Mouse (Mus musculus) spleen, postnatal 4 days (tissue): ENCODE data around the gene Rbfox3.

ENCODE experiments used
- DNase-seq, 2 experiments: peaks; one replicate each; pipeline ENCODE4 v3.0.0; 2022; ENCODE audit warnings: low spot score in 2 of 2

Gene Rbfox3

DNA sequence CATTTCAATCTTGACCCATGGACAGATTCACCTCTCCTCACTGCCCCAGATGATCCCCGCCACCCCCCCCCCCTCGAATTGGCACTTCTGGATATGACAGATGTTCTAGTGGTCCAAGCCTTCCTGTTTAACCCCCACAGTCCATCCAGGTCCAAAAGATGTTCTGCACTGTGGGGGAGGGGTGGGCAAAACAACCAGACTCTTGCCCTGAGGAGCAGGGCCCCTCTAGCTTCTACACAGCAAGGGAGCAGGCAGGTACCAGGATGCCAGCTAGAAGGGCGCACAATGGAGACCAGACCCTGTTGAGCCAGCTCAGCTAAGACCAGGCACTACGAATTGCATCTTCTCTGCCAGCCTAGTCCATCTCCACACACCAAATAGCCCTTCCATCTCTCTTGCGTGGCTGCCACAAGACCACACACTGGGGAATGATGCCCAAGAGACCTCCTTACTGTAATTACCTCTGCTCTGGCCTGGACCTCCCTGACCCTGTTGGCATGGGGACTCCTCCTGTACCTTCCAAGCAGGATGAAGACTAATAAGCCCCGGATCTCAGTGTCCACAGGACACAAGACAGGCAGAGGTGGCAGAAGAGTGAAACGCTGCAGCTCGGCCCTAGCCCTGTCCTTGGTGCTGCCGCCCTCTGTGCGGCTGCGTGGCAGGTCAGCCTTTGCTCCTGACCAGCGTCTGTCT is 5.1 kb downstream of the Rbfox3 start:
- no peak for DNase-seq

GRCm38 (mm10) chr11:118905656-118906055 is 5.7 kb downstream of the Rbfox3 start:
- no peak for DNase-seq

GRCm38 (mm10) chr11:118904253-118904652 is 7.1 kb downstream of the Rbfox3 start:
- DNase-seq: no peak

DNA sequence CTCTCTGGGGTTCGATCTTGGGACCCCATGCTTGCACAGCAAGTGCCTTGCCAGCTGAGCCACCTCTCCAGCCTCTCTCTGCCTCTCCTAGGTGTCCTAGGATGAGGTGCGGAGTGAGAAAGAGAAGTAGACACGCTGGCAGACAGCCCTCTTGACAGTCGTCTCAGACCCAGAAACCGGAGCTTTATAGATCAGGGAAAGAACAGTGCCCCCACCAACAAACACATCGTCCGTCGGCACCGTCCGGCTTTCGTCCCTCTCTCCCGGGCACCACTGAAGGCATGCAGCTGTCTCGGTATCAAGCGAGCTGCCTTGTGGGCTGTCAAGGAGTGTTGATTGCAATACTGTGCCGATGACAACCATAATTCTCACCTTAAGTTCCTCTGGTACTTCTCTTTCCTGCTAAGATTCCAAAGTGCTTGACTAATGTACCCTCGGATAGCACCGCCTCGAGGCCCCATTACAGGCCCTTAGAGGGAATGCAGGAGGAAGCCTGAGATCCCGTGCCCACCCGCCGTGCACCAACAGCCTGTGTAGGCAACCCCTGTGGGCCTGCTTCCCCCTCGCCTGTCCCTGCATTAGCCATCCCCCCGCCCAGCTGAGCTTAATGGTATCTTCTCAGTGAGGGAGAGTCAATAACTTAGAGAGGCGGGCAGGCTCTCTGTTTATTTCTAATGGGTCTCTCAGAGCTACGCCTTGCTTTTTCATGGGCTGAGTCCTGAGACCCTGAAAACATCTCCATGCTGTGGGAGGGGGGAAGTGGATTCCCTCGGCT is 11.4 kb downstream of the Rbfox3 start:
- no peak for DNase-seq

GRCm38 (mm10) chr11:118898643-118899042 is 12.8 kb downstream of the Rbfox3 start:
- no peak for DNase-seq

DNA sequence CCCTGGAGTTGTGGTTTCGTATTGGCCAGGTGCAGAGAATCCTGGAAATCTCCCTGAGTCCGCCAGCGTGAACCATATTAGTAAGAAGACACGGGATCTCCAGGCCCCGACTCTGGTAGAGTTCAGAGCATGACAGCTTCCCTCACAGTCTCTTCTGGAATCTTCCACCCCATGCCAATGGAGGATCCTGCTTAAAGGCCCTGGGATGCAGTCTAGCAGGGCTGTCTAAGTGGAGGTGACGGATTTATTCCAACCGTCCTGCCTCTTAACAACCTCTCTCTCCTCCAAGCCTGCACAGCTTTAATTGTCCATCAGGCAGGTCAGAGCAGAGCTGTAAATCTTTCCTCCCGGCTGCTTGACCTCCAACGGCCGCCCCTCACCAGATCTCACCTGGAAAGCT is 13.2 kb downstream of the Rbfox3 start:
- DNase-seq: no peak

DNA sequence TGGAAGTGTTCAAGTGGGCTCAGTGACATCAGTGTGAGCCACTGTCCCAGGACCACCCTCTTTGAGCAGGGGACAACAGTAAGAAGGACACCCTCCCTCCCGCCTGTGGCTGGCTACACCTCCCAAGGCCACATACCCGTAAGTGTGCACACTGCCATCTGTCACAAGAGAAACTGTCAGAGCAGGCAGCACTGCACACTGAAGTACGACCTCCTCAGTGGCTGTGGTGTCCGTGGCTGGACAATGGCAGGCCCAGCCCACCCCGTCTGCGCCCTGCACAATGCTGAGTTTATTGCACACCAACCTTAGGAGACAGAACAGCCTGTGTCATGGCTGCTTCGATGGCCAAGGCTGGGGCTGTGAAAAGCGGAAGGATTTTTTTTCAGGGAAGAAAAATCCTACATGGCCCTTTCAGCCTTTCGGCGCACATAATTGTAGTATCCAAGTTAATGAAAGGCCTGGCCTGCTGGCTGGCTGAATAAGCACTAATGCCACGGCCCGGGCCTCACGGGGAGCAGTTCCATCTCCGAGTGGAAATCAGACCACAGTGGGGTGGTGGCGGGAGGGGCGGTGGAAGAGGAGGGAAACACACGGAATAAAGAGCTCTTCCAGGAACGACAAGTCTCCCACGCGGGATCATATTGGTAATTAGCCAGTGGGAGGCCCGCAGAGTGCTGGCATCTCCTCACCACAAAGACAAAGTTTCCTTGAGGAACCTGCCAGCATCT is 14.1 kb downstream of the Rbfox3 start:
- DNase-seq: no peak

GRCm38 (mm10) chr11:118896032-118896675 is 15.2 kb downstream of the Rbfox3 start:
- no peak for DNase-seq

- no peak for DNase-seq
These were observed 16.6 kb downstream of the Rbfox3 start for GRCm38 (mm10) chr11:118894835-118895234.

DNA sequence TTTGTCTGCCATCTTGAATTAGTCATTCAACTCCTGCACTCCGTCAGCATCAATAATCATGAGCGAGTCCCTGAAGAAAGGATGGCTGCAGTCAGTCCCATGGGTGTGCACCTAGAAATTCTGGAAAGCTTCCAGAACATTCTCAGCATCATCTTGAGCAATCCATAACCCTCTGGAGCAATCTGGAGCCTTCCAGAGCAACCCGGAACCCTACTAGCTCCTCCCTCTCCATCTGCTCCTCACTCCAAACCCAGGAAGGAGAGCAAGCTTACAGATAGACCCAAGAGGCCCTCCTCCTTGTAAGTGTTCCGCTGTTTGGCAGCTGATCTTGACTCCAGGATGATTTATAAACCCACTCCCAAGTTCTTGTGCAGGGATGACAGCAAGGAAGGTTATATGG is 17.2 kb downstream of the Rbfox3 start:
- no peak for DNase-seq

GRCm38 (mm10) chr11:118892876-118893275 is 18.5 kb downstream of the Rbfox3 start:
- no peak for DNase-seq

GRCm38 (mm10) chr11:118891516-118891915 is 19.9 kb downstream of the Rbfox3 start:
- DNase-seq: no peak

DNA sequence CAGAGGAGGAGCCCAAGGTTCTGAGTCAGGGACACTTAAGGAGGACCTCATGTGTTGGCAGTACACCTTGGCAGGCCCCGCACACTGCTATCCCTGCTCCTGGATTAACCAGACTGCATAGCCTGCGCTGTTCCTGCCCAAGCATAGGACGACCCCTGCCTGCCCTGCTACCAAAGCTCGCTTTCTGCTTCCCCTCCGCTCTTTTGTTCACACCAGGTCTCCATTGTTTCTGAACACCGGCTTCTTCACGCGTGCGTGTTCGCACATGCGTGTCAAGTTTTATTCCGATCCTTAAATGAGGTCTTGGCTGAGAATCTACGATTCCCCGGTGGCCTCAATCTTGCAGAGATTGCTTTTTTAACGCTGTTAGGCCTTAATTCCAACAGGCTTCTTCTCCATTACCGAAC is 20.4 kb downstream of the Rbfox3 start:
- no peak for DNase-seq

GRCm38 (mm10) chr11:118890474-118890873 is 20.9 kb downstream of the Rbfox3 start:
- no peak for DNase-seq

- no peak for DNase-seq
These were observed 21.9 kb downstream of the Rbfox3 start for GRCm38 (mm10) chr11:118889500-118889899.

DNA sequence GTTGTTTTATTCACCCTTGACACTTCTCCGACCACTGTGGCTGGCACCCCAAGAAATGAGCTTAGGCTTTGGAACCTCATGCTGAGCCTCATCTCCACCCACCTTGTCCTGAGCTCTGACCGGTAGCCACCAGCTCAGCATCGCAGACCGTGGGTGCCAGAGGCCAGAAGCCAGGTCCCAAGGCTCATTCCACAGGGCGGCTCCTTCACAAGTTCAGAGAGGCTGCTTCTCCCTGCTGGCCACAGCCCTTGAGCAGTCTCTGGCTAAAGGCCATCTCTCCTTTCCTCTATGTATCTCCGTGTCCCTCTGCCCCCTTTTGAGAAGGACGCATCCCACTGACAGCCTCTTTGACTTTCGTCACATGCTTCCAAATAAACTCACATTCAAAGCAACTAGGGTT is 23.0 kb downstream of the Rbfox3 start:
- DNase-seq: no peak

- no peak for DNase-seq
These were observed 24.2 kb downstream of the Rbfox3 start for GRCm38 (mm10) chr11:118887206-118887605.

DNA sequence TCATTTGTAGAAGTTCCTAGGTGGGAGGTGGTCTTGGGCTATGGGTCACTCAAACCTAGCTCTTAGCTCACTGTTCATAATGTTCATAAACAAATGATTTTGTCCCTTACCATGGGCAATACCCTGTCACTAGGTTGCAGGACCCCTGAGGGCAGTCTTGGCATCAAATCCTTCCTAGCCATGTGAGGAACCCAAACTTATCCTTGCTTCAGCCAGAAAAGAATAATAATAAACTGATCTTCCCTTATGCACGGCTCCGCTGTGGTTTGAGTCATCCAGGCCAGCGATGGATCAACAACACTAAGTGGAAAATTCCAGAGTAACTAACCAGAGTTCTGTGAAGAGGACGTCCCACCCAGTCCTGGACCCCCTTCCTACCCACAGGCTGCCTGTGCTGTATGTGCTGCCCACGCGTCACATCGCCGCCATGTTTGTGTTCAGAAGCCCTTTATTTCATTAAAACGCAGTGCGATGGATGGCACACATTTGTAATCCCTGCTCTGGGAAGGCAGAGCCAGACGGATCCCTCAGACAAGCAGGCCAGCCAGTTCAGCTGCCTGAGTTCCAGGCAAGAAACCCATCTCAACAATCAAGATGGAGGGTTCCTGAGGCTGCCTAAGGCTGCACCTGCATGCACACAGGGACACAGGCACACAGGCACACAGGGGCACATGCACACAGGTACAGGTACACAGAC is 25.0 kb downstream of the Rbfox3 start:
- no peak for DNase-seq

GRCm38 (mm10) chr11:118885604-118886003 is 25.8 kb downstream of the Rbfox3 start:
- no peak for DNase-seq

DNA sequence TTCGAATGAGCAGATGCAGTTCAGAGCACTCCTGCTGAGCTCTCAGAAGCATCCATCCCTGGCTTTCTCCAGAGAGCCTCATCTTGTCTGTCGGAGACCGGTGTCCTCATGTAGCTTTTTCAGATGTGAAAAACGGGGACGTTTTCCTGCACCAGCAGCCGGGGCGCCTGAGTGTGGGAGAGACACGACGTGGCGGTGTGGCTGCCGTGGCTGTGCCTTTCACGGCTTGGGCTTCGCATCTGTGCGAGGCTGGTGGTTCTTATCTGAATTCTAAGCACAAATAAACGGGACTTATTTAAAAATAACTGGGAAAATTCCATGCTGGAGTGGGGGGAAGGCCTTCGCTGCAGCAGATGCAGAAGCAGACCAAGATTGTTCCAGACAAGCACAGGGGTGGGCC is 26.3 kb downstream of the Rbfox3 start:
- no peak for DNase-seq

- DNase-seq: no peak
These were observed 28.3 kb downstream of the Rbfox3 start for GRCm38 (mm10) chr11:118883143-118883542.
